Mouse (Mus musculus): Measurements from ENCODE around the gene Rpl37a. TPM values are rescaled to one million over a fixed set of nuclear protein-coding genes. Genes with fewer than 3 reads are reported as not detected.

Rpl37a gene
- total RNA-seq (2023; ENCODE audit: inconsistent age): 2,766 to 3,203 TPM (median 2,865 TPM) in 4 replicates

GRCm38 (mm10) chr1:72710753-72711653 lies at the start of gene Rpl37a:
TSS of gene Rpl37a (plus strand) at chr1:72711290.

GRCm38 (mm10) chr1:72700479-72700878 lies 10.6 kb upstream of the Rpl37a start, which contains the start of gene Ankar:
TSS of gene Ankar (minus strand) at chr1:72700579.

Other genes starting within 250 kb of the Rpl37a start
- gene March4, start 174.4 kb upstream of the Rpl37a start, total RNA-seq (2023; ENCODE audit: inconsistent age): 0.12 to 0.26 TPM (median 0.13 TPM) in 3 of 4 replicates, not detected in the other
- 48.9 to 59.8 TPM (median 54.9 TPM) in 4 replicates for gene Smarcal1, start 128.0 kb upstream of the Rpl37a start, total RNA-seq (2023; ENCODE audit: inconsistent age)
- gene Ankar, start 10.7 kb upstream of the Rpl37a start, total RNA-seq (2023; ENCODE audit: inconsistent age): not detected in 4 replicates
- gene Igfbp2, start 113.2 kb downstream of the Rpl37a start, total RNA-seq (2023; ENCODE audit: inconsistent age): not detected in 4 replicates
- gene Igfbp5, start 163.6 kb downstream of the Rpl37a start, total RNA-seq (2023; ENCODE audit: inconsistent age): 0.54 to 1.3 TPM (median 0.98 TPM) in 4 replicates